Mouse (Mus musculus): ENCODE measurements around the gene Bbof1.

GRCm38 (mm10) chr12:84451801-84452200 is 42.9 kb downstream of the Bbof1 start:
- no peak for TF ChIP-seq CTCF (IDR thresholded peaks at IDR 0.05)
- TF ChIP-seq EP300 (IDR thresholded peaks at IDR 0.05), result no peak

Data from lung, postnatal 0 days (tissue).